Mouse (Mus musculus) liver, postnatal 0 days (tissue): ENCODE data around the gene Slc6a1.

Source experiments
- CTCF ChIP-seq: sonication (generic); IDR thresholded peaks from 2 replicates; pipeline ENCODE4 v1.5.1; 2016; ENCODE audit warnings: antibody characterized with exemption, low read depth
- EP300 ChIP-seq: IDR thresholded peaks from 2 replicates; pipeline ENCODE4 v1.6.1; 2016; ENCODE audit warnings: antibody characterized with exemption, low read depth, mild to moderate bottlenecking

DNA sequence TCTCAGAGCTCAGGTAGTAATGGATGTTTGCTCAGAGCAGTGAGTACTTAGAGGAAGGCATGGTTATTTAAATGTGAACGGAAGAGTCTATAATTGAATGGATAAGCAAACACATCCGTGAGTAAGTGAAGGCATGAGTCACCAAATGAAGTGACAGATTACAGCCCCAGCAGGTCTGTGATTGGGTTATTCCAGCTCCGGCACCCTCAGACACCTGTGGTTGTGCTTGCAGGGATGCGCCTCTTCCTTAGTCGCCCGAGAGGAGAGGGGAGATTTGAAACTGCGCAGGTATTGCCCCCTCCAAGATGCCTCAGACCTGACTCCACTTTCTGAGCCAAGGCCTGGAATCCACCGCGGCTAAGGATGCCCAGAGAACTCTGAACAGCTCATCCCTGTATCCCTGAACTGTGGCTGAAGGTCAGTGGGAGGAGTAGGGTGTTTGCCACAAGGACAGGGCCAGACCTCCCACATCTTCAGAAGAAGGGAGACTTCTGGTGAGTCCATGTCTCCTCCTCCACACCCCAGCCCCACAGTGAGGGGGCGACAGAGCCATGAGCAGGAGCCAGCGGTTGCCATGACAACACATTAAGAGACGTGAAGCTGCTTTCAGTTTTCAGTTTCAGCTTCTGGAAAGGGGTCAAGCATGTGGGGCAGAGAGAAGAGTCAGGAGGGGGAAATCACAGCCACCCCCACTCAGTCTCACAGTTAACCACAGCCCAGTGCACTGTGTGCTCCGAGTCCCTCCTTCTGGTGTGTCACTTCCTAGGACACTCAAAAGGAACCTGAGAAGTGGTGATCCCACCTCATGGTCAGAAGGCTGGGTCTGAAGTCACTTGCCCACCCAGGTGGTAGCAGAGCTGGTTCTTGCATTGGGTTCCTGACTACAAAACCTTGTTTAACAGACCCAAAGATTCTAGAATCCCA, 65.7 kb downstream of the Slc6a1 start:
- TF ChIP-seq CTCF = no peak
- TF ChIP-seq EP300 = no peak
